Mouse (Mus musculus): ENCODE results near the gene Sync. TPM values are rescaled to one million over a fixed set of nuclear protein-coding genes. Genes with fewer than 3 reads are reported as not detected.

Gene Sync
- polyA plus RNA-seq, 1 experiment from 2014 or later, result 0.71 TPM

GRCm38 (mm10) chr4:129351111-129351510, 63.7 kb downstream of the Sync start:
- 79% methylated on average over 6 of the region's 6 CpGs for WGBS
- H3K4me1 ChIP-seq, result no peaks in the 10 kb centered on the region
- no peak overlapping the region for H3K27ac ChIP-seq (replicated peaks)
- DNase-seq (ENCODE audit: low spot score), result no peak
- no peaks in the 10 kb centered on the region for H3K27me3 ChIP-seq (replicated peaks; ENCODE audit: low read depth, poor library complexity, severe bottlenecking)
- H3K36me3 ChIP-seq (replicated peaks), result peaks cover 30% of the 10 kb centered on the region
- H3K9me3 ChIP-seq, result no peaks in the 10 kb centered on the region
- no peak overlapping the region for H3K4me3 ChIP-seq

GRCm38 (mm10) chr4:129353176-129353575, 65.8 kb downstream of the Sync start:
- no peak for DNase-seq (ENCODE audit: low spot score)
- H3K9me3 ChIP-seq, result no peaks in the 10 kb centered on the region
- H3K36me3 ChIP-seq (replicated peaks), result peaks cover 28% of the 10 kb centered on the region
- no peaks in the 10 kb centered on the region for H3K4me1 ChIP-seq
- 89% methylated on average over 12 of the region's 12 CpGs for WGBS
- no peak overlapping the region for H3K4me3 ChIP-seq
- H3K27ac ChIP-seq (replicated peaks), result no peak overlapping the region
- H3K27me3 ChIP-seq (replicated peaks; ENCODE audit: low read depth, poor library complexity, severe bottlenecking), result no peaks in the 10 kb centered on the region

- WGBS, result 86% methylated on average over 15 of the region's 15 CpGs
- Histone ChIP-seq H3K27ac (replicated peaks) (no peak overlapping the region), H3K27me3 (replicated peaks; ENCODE audit: low read depth, poor library complexity, severe bottlenecking) (no peaks in the 10 kb centered on the region), H3K9me3 (no peaks in the 10 kb centered on the region), H3K4me1 (no peaks in the 10 kb centered on the region), H3K36me3 (replicated peaks) (peaks cover 26% of the 10 kb centered on the region), H3K4me3 (no peak overlapping the region)
- DNase-seq (ENCODE audit: low spot score), result no peak
Measured at GRCm38 (mm10) chr4:129354236-129354635, 66.8 kb downstream of the Sync start.

- Histone ChIP-seq H3K9me3 (no peaks in the 10 kb centered on the region), H3K4me3 (no peak overlapping the region), H3K27ac (replicated peaks) (no peak overlapping the region), H3K36me3 (replicated peaks) (peaks cover 37% of the 10 kb centered on the region), H3K4me1 (no peaks in the 10 kb centered on the region), H3K27me3 (replicated peaks; ENCODE audit: low read depth, poor library complexity, severe bottlenecking) (no peaks in the 10 kb centered on the region)
- 93% methylated on average over 15 of the region's 15 CpGs for WGBS
- no peak for DNase-seq (ENCODE audit: low spot score)
Measured at GRCm38 (mm10) chr4:129357613-129358163, 70.3 kb downstream of the Sync start.

Small RNA genes within 50 kb of the gene (microRNA-seq; reads per million reads assigned to microRNA genes)
- not detected for gene Gm22994

Other genes with a start within 250 kb of the Sync start
- gene Rnf19b, start 229.3 kb upstream of the Sync start, polyA plus RNA-seq (2016; fragmentation: Nextera tagmentation; extraction: Ambion mirVana), result 7.9 and 8.4 TPM in 2 replicates
- 10.6 and 11.8 TPM in 2 replicates for gene Tmem54, start 182.1 kb upstream of the Sync start, polyA plus RNA-seq (2016; fragmentation: Nextera tagmentation; extraction: Ambion mirVana)
- gene Hpca, start 165.6 kb upstream of the Sync start, polyA plus RNA-seq (2016; fragmentation: Nextera tagmentation; extraction: Ambion mirVana), result 0.66 and 1.8 TPM in 2 replicates
- 1.5 TPM in 2 replicates for gene Fndc5, start 150.6 kb upstream of the Sync start, polyA plus RNA-seq (2016; fragmentation: Nextera tagmentation; extraction: Ambion mirVana)
- gene S100pbp, start 97.9 kb upstream of the Sync start, polyA plus RNA-seq (2016; fragmentation: Nextera tagmentation; extraction: Ambion mirVana), result 29.5 and 29.8 TPM in 2 replicates
- gene Yars, start 97.9 kb upstream of the Sync start, polyA plus RNA-seq (2016; fragmentation: Nextera tagmentation; extraction: Ambion mirVana), result 96.0 and 105 TPM in 2 replicates
- 3.3 and 3.5 TPM in 2 replicates for gene C77080, start 26.2 kb upstream of the Sync start, polyA plus RNA-seq (2016; fragmentation: Nextera tagmentation; extraction: Ambion mirVana)
- gene Rbbp4, start 47.8 kb downstream of the Sync start, polyA plus RNA-seq (2016; fragmentation: Nextera tagmentation; extraction: Ambion mirVana), result 546 and 560 TPM in 2 replicates
- gene Zbtb8os, start 48.1 kb downstream of the Sync start, polyA plus RNA-seq (2016; fragmentation: Nextera tagmentation; extraction: Ambion mirVana), result 49.0 and 49.3 TPM in 2 replicates
- 6.0 and 6.6 TPM in 2 replicates for gene Zbtb8a, start 90.5 kb downstream of the Sync start, polyA plus RNA-seq (2016; fragmentation: Nextera tagmentation; extraction: Ambion mirVana)
- 2.0 and 2.4 TPM in 2 replicates for gene Zbtb8b, start 153.2 kb downstream of the Sync start, polyA plus RNA-seq (2016; fragmentation: Nextera tagmentation; extraction: Ambion mirVana)
- 19.7 and 21.5 TPM in 2 replicates for gene Bsdc1, start 174.0 kb downstream of the Sync start, polyA plus RNA-seq (2016; fragmentation: Nextera tagmentation; extraction: Ambion mirVana)
- not detected in 2 replicates for gene Tssk3, start 203.4 kb downstream of the Sync start, polyA plus RNA-seq (2016; fragmentation: Nextera tagmentation; extraction: Ambion mirVana)
- not detected in 2 replicates for gene Fam229a, start 203.6 kb downstream of the Sync start, polyA plus RNA-seq (2016; fragmentation: Nextera tagmentation; extraction: Ambion mirVana)
- 1,428 and 1,442 TPM in 2 replicates for gene Marcksl1, start 226.0 kb downstream of the Sync start, polyA plus RNA-seq (2016; fragmentation: Nextera tagmentation; extraction: Ambion mirVana)

Measured in embryonic facial prominence, embryonic 10.5 days (tissue).